Mouse (Mus musculus) C2C12 (cell line): Measurements from ENCODE around the gene Tnrc18. TPM values are rescaled to one million over a fixed set of nuclear protein-coding genes. Genes with fewer than 3 reads are reported as not detected.

Experiments used
- H3K27me3 ChIP-seq: one replicate; pipeline ENCODE4 v1.6.1; 2011; ENCODE audit not compliant: control insufficient read depth, insufficient read depth, insufficient read length
- H3K36me3 ChIP-seq: one replicate; pipeline ENCODE4 v1.6.1; 2011; ENCODE audit not compliant: control insufficient read depth, insufficient read depth
- H3K4me3 ChIP-seq: one replicate; pipeline ENCODE4 v1.5.1; 2011; ENCODE audit warnings: mild to moderate bottlenecking, control low read depth; ENCODE audit not compliant: poor library complexity, insufficient read depth, severe bottlenecking
- H3K79me2 ChIP-seq: one replicate; pipeline ENCODE4 v1.6.1; 2011; ENCODE audit not compliant: control insufficient read depth, insufficient read depth
- H3K79me3 ChIP-seq: one replicate; pipeline ENCODE4 v1.6.1; 2011; ENCODE audit warnings: low read depth, control low read depth
- H3ac ChIP-seq: one replicate; pipeline ENCODE3; 2011; ENCODE audit warnings: low read depth; ENCODE audit not compliant: control insufficient read depth, insufficient read length
- CEBPB ChIP-seq: IDR thresholded peaks from one replicate; pipeline ENCODE4 v1.6.1; 2011; ENCODE audit warnings: low read depth, mild to moderate bottlenecking, control low read depth, moderate library complexity
- CTCF ChIP-seq: IDR thresholded peaks from one replicate; pipeline ENCODE4 v1.5.1; 2011; ENCODE audit not compliant: control insufficient read depth, insufficient read depth, insufficient read length
- FOSL1 ChIP-seq: IDR thresholded peaks from one replicate; pipeline ENCODE4 v1.8.0; 2011; ENCODE audit warnings: mild to moderate bottlenecking, low read length; ENCODE audit not compliant: poor library complexity, insufficient read depth, severe bottlenecking
- MAX ChIP-seq: IDR thresholded peaks from one replicate; pipeline ENCODE4 v1.6.1; 2011; ENCODE audit warnings: mild to moderate bottlenecking, control low read depth
- MYOD1 ChIP-seq: IDR thresholded peaks from one replicate; pipeline ENCODE4 v1.6.1; 2011; ENCODE audit warnings: low read depth; ENCODE audit not compliant: control insufficient read depth, insufficient read length
- MYOG ChIP-seq: IDR thresholded peaks from one replicate; pipeline ENCODE4 v1.6.1; 2011; ENCODE audit not compliant: control insufficient read depth, insufficient read length; ENCODE audit errors: extremely low read depth
- USF1 ChIP-seq: IDR thresholded peaks from one replicate; pipeline ENCODE4 v1.6.1; 2011; ENCODE audit warnings: low read depth, mild to moderate bottlenecking, control low read depth, moderate library complexity
- polyA plus RNA-seq: library from polyadenylated mRNA; unstranded; fragments of >200 nt; fragmentation: generic; extraction: Trizol; gene quantifications from one replicate; pipeline ENCODE4 v1.2.1, GENCODE M21; 2012; ENCODE audit warnings: missing spikeins

The Tnrc18 gene
- polyA plus RNA-seq, 1 experiment = 44.3 TPM

- Histone ChIP-seq H3ac (no peak overlapping the region), H3K4me3 (no peak overlapping the region), H3K27me3 (peaks cover 23% of the 10 kb centered on the region), H3K79me2 (no peaks in the 10 kb centered on the region), H3K79me3 (no peaks in the 10 kb centered on the region), H3K36me3 (no peaks in the 10 kb centered on the region)
- no peak for TF ChIP-seq MYOG
- TF ChIP-seq FOSL1 = no peak
- TF ChIP-seq MYOD1 = no peak
- no peak for TF ChIP-seq CTCF
- TF ChIP-seq MAX = no peak
- TF ChIP-seq CEBPB = no peak
- no peak for TF ChIP-seq USF1
Observed at GRCm38 (mm10) chr5:142715059-142715458, 102.4 kb downstream of the Tnrc18 start.

DNA sequence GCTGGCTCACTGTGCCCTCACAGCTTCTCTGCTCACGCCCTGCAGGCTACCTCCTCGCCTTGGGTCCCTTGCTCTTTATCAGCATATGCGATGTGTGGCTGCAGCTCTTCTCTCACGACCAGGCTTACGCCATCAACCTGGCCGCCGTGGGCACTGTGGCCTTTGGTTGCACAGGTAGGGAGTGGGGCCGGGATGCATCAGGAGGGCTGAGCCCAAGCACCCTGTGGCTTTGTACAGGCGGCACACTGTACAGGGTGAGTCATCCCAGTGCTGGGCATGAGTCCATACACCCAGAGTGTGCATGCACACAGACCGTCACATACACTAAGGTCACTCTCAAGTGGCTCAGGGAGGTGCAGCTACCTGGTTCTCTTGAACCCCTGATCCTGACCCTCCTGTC, 103.5 kb downstream of the Tnrc18 start:
- H3K36me3 ChIP-seq = no peaks in the 10 kb centered on the region
- H3ac ChIP-seq = no peak overlapping the region
- H3K27me3 ChIP-seq = peaks cover 23% of the 10 kb centered on the region
- H3K79me2 ChIP-seq = no peaks in the 10 kb centered on the region
- H3K4me3 ChIP-seq = no peak overlapping the region
- H3K79me3 ChIP-seq = no peaks in the 10 kb centered on the region
- TF ChIP-seq CTCF (no peak), FOSL1 (no peak), USF1 (no peak), MYOG (no peak), CEBPB (no peak), MAX (no peak), MYOD1 (no peak)

- Histone ChIP-seq H3K79me2 (no peaks in the 10 kb centered on the region), H3K79me3 (no peaks in the 10 kb centered on the region), H3K36me3 (no peaks in the 10 kb centered on the region), H3K27me3 (peaks cover 22% of the 10 kb centered on the region), H3ac (no peak overlapping the region), H3K4me3 (no peak overlapping the region)
- TF ChIP-seq FOSL1 = no peak
- TF ChIP-seq MYOD1 = no peak
- TF ChIP-seq MAX = no peak
- no peak for TF ChIP-seq CTCF
- no peak for TF ChIP-seq MYOG
- TF ChIP-seq USF1 = no peak
- TF ChIP-seq CEBPB = no peak
Observed at GRCm38 (mm10) chr5:142712373-142712772, 105.1 kb downstream of the Tnrc18 start.

- H3ac ChIP-seq = no peak overlapping the region
- H3K79me3 ChIP-seq = no peaks in the 10 kb centered on the region
- no peak overlapping the region for H3K4me3 ChIP-seq
- H3K36me3 ChIP-seq = no peaks in the 10 kb centered on the region
- TF ChIP-seq USF1 = no peak
- no peak for TF ChIP-seq FOSL1
- TF ChIP-seq MAX = no peak
- TF ChIP-seq MYOG = no peak
- TF ChIP-seq MYOD1 = no peak
- no peak for TF ChIP-seq CTCF
- TF ChIP-seq CEBPB = no peak
- H3K79me2 ChIP-seq = no peaks in the 10 kb centered on the region
- H3K27me3 ChIP-seq = peaks cover 9% of the 10 kb centered on the region
Observed at GRCm38 (mm10) chr5:142709436-142709835, 108.0 kb downstream of the Tnrc18 start.

GRCm38 (mm10) chr5:142707709-142708108, 109.8 kb downstream of the Tnrc18 start:
- no peaks in the 10 kb centered on the region for H3K36me3 ChIP-seq
- TF ChIP-seq CEBPB (no peak), MYOD1 (no peak), MYOG (no peak), FOSL1 (no peak), USF1 (no peak), MAX (no peak), CTCF (no peak)
- H3K4me3 ChIP-seq = no peak overlapping the region
- peaks cover 22% of the 10 kb centered on the region for H3K27me3 ChIP-seq
- H3K79me3 ChIP-seq = no peaks in the 10 kb centered on the region
- no peak overlapping the region for H3ac ChIP-seq
- no peaks in the 10 kb centered on the region for H3K79me2 ChIP-seq

- H3ac ChIP-seq = no peak overlapping the region
- TF ChIP-seq FOSL1 (no peak), CTCF (no peak), MYOG (no peak), MYOD1 (no peak), USF1 (no peak), CEBPB (no peak), MAX (no peak)
- no peaks in the 10 kb centered on the region for H3K79me3 ChIP-seq
- no peak overlapping the region for H3K4me3 ChIP-seq
- H3K79me2 ChIP-seq = no peaks in the 10 kb centered on the region
- peaks cover 42% of the 10 kb centered on the region for H3K27me3 ChIP-seq
- no peaks in the 10 kb centered on the region for H3K36me3 ChIP-seq
Observed at GRCm38 (mm10) chr5:142703569-142703968, 113.9 kb downstream of the Tnrc18 start.
